Mouse (Mus musculus) testis, adult 2 months (tissue): Measurements from ENCODE around the gene Ppp4r3a.

Experiments used
- CTCF ChIP-seq: fragments of 200-500 bp; IDR thresholded peaks from 2 replicates; pipeline ENCODE4 v1.5.1; 2012; ENCODE audit warnings: low read depth, mild to moderate bottlenecking, inconsistent platforms, low read length, moderate library complexity; ENCODE audit not compliant: control insufficient read depth, insufficient read depth, insufficient replicate concordance
- POLR2A ChIP-seq: fragments of 200-500 bp; IDR thresholded peaks from 2 replicates; pipeline ENCODE4 v1.6.1; 2012; ENCODE audit warnings: low read depth, mild to moderate bottlenecking, inconsistent platforms, low read length, moderate library complexity; ENCODE audit not compliant: control insufficient read depth

DNA sequence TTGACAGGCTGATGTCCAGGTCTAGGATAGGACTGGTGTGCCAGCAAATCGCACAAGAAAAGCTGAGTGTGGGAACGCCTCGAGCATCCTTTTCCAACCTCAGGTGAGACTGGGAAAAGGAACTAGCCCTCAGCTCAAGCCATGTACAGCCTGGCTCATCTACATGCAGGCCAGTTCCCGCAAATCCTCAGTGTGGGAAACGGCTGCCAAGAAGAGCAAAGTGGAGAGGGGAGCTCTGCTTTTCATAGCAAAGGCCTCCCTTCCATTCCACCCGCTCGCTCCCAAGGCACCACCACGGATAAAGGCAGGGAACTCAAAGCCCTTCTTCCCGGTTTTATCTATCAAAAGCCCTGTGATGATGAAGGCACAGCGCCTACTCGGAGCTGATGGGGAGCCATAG lies 60.4 kb downstream of the Ppp4r3a start:
- TF ChIP-seq POLR2A (no peak), CTCF (no peak)
